Mouse (Mus musculus): ENCODE data around the gene 1520401A03Rik. TPM values are rescaled to one million over a fixed set of nuclear protein-coding genes. Genes with fewer than 3 reads are reported as not detected.
A peak's percentile ranks its signal among the peaks of the same experiment; 100 is the strongest.

The 1520401A03Rik gene
- polyA plus RNA-seq, 1 experiment from 2014 or later, result 0.25 TPM

DNA sequence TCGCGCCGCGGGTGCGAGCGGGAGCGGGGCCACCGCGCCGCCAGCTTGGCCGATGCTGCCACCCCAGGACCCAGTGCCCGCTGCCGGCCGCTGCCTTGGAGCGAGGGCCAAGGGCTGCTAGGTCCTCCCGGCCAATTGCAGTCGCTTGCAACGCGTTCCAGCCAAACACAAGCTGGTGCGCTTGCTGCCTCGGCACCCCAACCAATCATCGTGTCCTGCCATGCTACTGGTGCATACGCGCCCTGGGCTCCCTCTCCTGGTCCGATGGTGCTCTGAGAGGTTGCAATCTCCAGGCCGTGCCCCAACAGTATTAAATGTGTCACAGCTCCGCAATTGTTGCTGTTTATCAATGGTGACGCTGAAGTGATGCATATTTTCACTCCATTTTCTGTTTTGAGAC is 22.5 kb downstream of the 1520401A03Rik start:
- Histone ChIP-seq H3K4me3 (ENCODE audit: low read depth, low read length) (peak overlapping the region; percentile 67), H3K9ac (ENCODE audit: low read length) (peak overlapping the region; percentile 57), H3K4me1 (ENCODE audit: control insufficient read depth, insufficient read depth, low read length) (no peaks in the 10 kb centered on the region), H3K27ac (ENCODE audit: low read depth, low read length) (no peak overlapping the region), H3K36me3 (ENCODE audit: control insufficient read depth, insufficient read depth, low read length) (no peaks in the 10 kb centered on the region), H3K27me3 (ENCODE audit: control insufficient read depth, insufficient read depth, low read length) (peaks cover 22% of the 10 kb centered on the region), H3K9me3 (ENCODE audit: control insufficient read depth, low read length) (no peaks in the 10 kb centered on the region), H3K4me2 (ENCODE audit: low read depth) (peak overlapping the region; percentile 99)
- peak; percentile 89 for DNase-seq (ENCODE audit: low spot score)
- WGBS, result under 1% methylated on average over 28 of the region's 28 CpGs
- peak; percentile 97 for ATAC-seq (ENCODE audit: insufficient read depth, low FRiP score, low TSS enrichment)

DNA sequence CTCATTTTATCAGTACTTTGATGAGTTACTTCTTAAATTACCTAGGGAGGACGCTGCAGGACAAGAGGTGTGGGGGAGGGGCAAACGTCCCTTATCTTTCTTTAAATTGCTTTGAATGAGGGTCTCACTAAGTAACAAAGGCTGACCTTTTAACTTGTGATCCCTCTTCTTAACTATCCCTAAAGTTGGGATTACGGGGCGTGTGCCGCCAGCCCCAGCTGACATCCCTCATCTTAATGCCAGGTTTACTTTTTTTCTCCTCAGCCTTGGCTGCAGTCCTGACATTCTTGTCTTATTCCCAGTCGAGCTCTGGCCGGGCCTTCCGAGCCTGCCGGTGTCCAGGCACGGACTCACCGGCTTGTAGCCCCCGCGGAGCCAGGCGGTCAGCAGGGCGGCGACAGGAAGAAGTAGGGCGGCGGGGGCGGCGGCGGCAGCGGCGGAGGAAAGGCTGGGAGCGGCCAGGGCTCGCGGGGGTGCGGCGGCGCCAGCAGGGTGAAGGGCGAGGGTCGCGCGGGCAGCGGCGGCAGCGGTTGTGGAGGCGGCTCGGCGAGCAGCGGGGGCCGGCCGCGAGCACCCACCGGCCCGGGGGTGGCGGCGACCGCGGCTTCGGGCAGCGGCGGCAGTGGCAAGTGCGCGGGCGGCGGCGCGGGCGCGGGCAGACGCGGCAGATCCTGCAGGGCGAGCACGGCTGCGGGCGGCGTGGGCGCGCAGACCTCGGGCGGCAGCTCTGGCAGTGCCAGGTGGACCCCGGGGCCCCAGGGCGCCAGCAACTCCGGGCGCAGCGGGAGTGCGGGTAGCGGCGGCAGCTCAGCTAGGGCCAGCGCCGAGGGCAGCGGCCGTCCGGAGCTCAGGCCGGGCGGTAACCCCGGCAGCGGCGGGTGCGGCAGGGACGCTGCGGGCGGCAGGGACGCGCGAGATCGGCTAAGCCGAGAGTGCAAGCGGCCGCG is 23.2 kb downstream of the 1520401A03Rik start:
- peak; percentile 49 for ATAC-seq (ENCODE audit: insufficient read depth, low FRiP score, low TSS enrichment)
- under 1% methylated on average over 61 of the region's 101 CpGs for WGBS
- DNase-seq (ENCODE audit: low spot score), result peak; percentile 21
- H3K9me3 ChIP-seq (ENCODE audit: control insufficient read depth, low read length), result no peaks in the 10 kb centered on the region
- peak overlapping the region; percentile 67 for H3K4me3 ChIP-seq (ENCODE audit: low read depth, low read length)
- peaks cover 22% of the 10 kb centered on the region for H3K27me3 ChIP-seq (ENCODE audit: control insufficient read depth, insufficient read depth, low read length)
- peak overlapping the region; percentile 57 for H3K9ac ChIP-seq (ENCODE audit: low read length)
- H3K27ac ChIP-seq (ENCODE audit: low read depth, low read length), result no peak overlapping the region
- no peaks in the 10 kb centered on the region for H3K36me3 ChIP-seq (ENCODE audit: control insufficient read depth, insufficient read depth, low read length)
- no peaks in the 10 kb centered on the region for H3K4me1 ChIP-seq (ENCODE audit: control insufficient read depth, insufficient read depth, low read length)
- peak overlapping the region; percentile 99 for H3K4me2 ChIP-seq (ENCODE audit: low read depth)

DNA sequence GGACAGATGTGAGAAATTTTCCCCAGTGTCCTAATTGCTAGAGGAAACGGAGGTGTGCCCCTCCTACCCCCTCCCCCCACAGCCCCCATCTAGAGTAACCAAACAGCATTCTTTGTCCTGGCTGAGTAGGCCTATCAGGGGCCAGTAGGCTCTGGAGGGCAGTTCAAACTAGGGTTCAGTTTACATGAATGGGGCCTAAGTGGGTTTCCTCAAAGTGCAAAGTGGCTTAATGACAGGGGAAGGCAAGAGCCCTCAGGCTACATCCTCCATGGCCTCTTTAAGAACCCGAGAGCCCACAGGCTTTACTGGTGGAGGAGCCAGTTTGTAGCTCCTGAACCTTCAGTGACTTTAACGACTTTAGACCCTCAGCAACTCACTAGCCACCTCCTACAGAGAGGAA is 26.8 kb downstream of the 1520401A03Rik start:
- WGBS, result 8% methylated on average over 3 of the region's 3 CpGs
- Histone ChIP-seq H3K4me3 (ENCODE audit: low read depth, low read length) (no peak overlapping the region), H3K9me3 (ENCODE audit: control insufficient read depth, low read length) (no peaks in the 10 kb centered on the region), H3K4me2 (ENCODE audit: low read depth) (no peak overlapping the region), H3K36me3 (ENCODE audit: control insufficient read depth, insufficient read depth, low read length) (no peaks in the 10 kb centered on the region), H3K27ac (ENCODE audit: low read depth, low read length) (no peak overlapping the region), H3K4me1 (ENCODE audit: control insufficient read depth, insufficient read depth, low read length) (no peaks in the 10 kb centered on the region), H3K27me3 (ENCODE audit: control insufficient read depth, insufficient read depth, low read length) (peaks cover 20% of the 10 kb centered on the region), H3K9ac (ENCODE audit: low read length) (no peak overlapping the region)
- DNase-seq (ENCODE audit: low spot score) (no peak), ATAC-seq (ENCODE audit: insufficient read depth, low FRiP score, low TSS enrichment) (no peak)

DNA sequence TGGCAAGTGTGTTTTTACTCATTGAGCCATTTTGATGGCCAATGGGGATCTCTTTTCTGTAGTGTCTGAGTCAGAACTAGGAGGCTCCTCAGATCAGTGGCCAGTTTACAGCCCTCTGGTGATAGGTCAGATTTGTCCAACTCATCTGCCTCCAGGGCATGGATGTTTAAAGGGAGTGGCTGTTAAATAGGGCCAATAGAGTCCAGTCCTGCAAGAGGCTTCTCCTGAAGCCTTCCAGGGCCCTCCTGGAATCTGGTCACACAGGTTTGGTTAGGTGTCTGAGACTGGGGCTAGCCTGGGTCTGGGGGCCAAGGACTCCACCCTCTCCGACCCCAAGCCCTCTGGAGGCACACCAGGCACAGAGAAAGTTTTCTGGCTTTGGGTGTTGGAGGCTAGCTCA is 28.1 kb downstream of the 1520401A03Rik start:
- no peaks in the 10 kb centered on the region for H3K9me3 ChIP-seq (ENCODE audit: control insufficient read depth, low read length)
- no peaks in the 10 kb centered on the region for H3K36me3 ChIP-seq (ENCODE audit: control insufficient read depth, insufficient read depth, low read length)
- H3K4me3 ChIP-seq (ENCODE audit: low read depth, low read length), result no peak overlapping the region
- H3K27ac ChIP-seq (ENCODE audit: low read depth, low read length), result no peak overlapping the region
- no peak for ATAC-seq (ENCODE audit: insufficient read depth, low FRiP score, low TSS enrichment)
- H3K4me1 ChIP-seq (ENCODE audit: control insufficient read depth, insufficient read depth, low read length), result no peaks in the 10 kb centered on the region
- H3K27me3 ChIP-seq (ENCODE audit: control insufficient read depth, insufficient read depth, low read length), result peaks cover 13% of the 10 kb centered on the region
- 76% methylated on average over 1 of the region's 1 CpGs for whole genome bisulfite sequencing
- no peak overlapping the region for H3K9ac ChIP-seq (ENCODE audit: low read length)
- H3K4me2 ChIP-seq (ENCODE audit: low read depth), result no peak overlapping the region
- no peak for DNase-seq (ENCODE audit: low spot score)

DNA sequence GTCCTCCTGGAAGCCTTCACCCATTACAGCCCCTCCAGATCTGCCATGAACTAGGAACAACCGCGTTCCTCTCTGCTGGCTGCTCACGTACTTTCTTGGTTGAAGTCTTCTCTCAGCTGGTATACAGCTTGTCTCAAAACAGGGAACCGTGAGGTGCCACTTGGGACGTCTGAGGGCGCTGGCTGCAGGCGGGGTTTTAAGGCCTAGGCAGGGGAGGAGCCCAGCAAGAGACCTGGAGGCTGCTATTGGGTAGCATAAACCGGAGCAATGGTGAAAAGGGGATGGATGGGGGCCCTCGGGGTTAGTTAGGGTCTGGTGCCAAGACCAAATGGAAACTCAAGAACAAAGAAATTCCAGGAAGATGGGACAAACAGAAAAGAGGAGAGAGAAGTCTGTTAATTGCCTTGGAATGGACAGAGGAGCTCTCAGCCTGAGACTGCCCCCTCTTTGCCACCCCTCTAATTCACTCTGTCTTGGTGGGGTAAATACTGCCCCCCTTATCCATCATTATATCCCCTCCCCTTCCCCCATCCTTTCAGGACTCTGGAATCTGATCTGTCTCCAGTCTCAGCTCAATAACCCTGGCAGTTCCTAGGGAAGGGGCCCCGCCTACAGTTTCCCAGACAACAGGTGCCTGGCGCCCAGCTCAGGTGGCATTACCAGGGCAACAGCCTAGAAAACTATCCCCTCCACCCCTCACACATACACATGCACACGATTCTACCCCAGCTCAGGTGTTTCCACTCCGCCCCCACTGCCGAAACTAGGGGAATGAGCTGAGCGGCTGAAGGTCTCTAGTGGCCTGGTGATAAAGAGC is 38.5 kb downstream of the 1520401A03Rik start, which contains the start of gene Cldn9:
TSS of gene Cldn9 (minus strand) at position 171 of the 817 bp plus-strand sequence.
- WGBS, result 11% methylated on average over 15 of the region's 15 CpGs
- Histone ChIP-seq H3K4me2 (ENCODE audit: low read depth) (no peak within 1 kb of the TSS), H3K4me1 (ENCODE audit: control insufficient read depth, insufficient read depth, low read length) (peaks cover 2% of the 10 kb centered on the region; the same call in 1 of the 2 replicates), H3K27me3 (ENCODE audit: control insufficient read depth, insufficient read depth, low read length) (peaks cover 42% of the 10 kb centered on the region), H3K4me3 (ENCODE audit: low read depth, low read length) (no peak within 1 kb of the TSS), H3K36me3 (ENCODE audit: control insufficient read depth, insufficient read depth, low read length) (no peaks in the 10 kb centered on the region), H3K9me3 (ENCODE audit: control insufficient read depth, low read length) (no peaks in the 10 kb centered on the region), H3K27ac (ENCODE audit: low read depth, low read length) (no peak within 1 kb of the TSS), H3K9ac (ENCODE audit: low read length) (no peak within 1 kb of the TSS)
- DNase-seq (ENCODE audit: low spot score) (peak; percentile 12), ATAC-seq (ENCODE audit: insufficient read depth, low FRiP score, low TSS enrichment) (no peak; the same call in 1 of the 2 replicates)

DNA sequence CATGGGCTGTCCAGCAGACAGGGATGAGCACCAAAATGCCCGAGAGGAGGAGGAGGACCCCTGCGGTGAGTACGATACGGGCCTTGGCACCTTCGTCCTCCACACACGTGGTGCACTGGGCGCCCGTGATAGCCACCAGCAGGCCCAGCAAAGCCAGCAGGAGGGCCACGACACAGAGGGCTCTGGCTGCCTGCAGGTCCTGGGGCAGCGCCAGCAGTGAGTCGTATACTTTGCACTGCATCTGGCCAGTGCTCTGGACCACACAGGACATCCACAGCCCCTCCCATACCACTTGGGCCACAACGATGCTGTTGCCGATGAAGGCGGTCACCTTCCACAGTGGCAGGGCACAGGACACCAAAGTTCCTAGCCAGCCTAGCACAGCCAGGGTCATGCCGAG is 39.4 kb downstream of the 1520401A03Rik start:
- Histone ChIP-seq H3K4me2 (ENCODE audit: low read depth) (no peak overlapping the region), H3K4me3 (ENCODE audit: low read depth, low read length) (no peak overlapping the region), H3K9me3 (ENCODE audit: control insufficient read depth, low read length) (no peaks in the 10 kb centered on the region), H3K9ac (ENCODE audit: low read length) (no peak overlapping the region), H3K27me3 (ENCODE audit: control insufficient read depth, insufficient read depth, low read length) (peaks cover 50% of the 10 kb centered on the region), H3K27ac (ENCODE audit: low read depth, low read length) (no peak overlapping the region), H3K4me1 (ENCODE audit: control insufficient read depth, insufficient read depth, low read length) (peaks cover 2% of the 10 kb centered on the region; the same call in 1 of the 2 replicates), H3K36me3 (ENCODE audit: control insufficient read depth, insufficient read depth, low read length) (no peaks in the 10 kb centered on the region)
- whole genome bisulfite sequencing, result 16% methylated on average over 15 of the region's 15 CpGs
- DNase-seq (ENCODE audit: low spot score) (no peak), ATAC-seq (ENCODE audit: insufficient read depth, low FRiP score, low TSS enrichment) (no peak)

DNA sequence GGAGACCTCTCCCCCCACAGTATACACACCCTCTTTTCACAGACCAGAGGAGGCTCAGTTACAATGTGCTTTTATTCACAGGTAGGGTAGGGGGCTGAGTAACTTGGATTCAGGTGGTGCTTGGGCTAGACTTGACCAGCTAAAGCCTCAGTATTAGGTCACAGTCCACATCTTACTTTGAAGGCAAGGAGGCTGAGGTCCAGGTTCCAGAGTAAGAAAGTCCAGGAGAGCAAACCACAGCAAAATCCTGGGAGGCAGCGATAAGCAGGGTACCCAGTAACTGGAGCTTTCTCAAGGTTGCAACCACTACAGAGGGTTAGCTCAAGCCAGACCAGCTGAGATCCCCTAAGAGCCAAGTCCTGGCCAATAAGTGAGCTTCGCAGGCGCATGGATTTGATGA is 40.1 kb downstream of the 1520401A03Rik start:
- H3K4me1 ChIP-seq (ENCODE audit: control insufficient read depth, insufficient read depth, low read length), result peaks cover 2% of the 10 kb centered on the region; the same call in 1 of the 2 replicates
- H3K4me2 ChIP-seq (ENCODE audit: low read depth), result no peak overlapping the region
- H3K4me3 ChIP-seq (ENCODE audit: low read depth, low read length), result no peak overlapping the region
- WGBS, result 58% methylated on average over 3 of the region's 3 CpGs
- H3K9ac ChIP-seq (ENCODE audit: low read length), result no peak overlapping the region
- no peak overlapping the region for H3K27ac ChIP-seq (ENCODE audit: low read depth, low read length)
- DNase-seq (ENCODE audit: low spot score) (peak; percentile 8), ATAC-seq (ENCODE audit: insufficient read depth, low FRiP score, low TSS enrichment) (no peak)
- H3K36me3 ChIP-seq (ENCODE audit: control insufficient read depth, insufficient read depth, low read length), result no peaks in the 10 kb centered on the region
- H3K27me3 ChIP-seq (ENCODE audit: control insufficient read depth, insufficient read depth, low read length), result peaks cover 54% of the 10 kb centered on the region
- H3K9me3 ChIP-seq (ENCODE audit: control insufficient read depth, low read length), result no peaks in the 10 kb centered on the region

DNA sequence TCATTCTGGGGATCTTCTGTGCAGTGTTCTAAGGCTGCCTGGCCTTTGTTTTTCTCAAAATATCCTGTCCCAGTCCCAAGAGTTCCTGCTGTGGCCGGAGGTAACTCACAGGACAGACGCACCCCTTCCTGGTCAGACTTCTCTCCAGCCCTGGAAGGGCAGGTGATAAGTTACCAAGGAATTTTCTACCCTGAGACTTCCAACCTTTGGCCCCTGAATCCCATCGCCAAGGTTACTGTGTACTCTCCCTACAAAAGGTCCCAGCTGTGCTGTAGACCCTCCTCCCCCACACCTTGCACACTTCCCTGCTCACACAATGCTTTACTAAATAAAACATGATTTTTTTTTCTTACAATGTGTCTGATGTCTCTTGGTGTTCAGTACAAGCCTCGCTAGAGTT is 40.5 kb downstream of the 1520401A03Rik start:
- WGBS, result 59% methylated on average over 4 of the region's 4 CpGs
- H3K36me3 ChIP-seq (ENCODE audit: control insufficient read depth, insufficient read depth, low read length), result no peaks in the 10 kb centered on the region
- no peak overlapping the region for H3K4me2 ChIP-seq (ENCODE audit: low read depth)
- H3K4me1 ChIP-seq (ENCODE audit: control insufficient read depth, insufficient read depth, low read length), result peaks cover 2% of the 10 kb centered on the region; the same call in 1 of the 2 replicates
- H3K27me3 ChIP-seq (ENCODE audit: control insufficient read depth, insufficient read depth, low read length), result peaks cover 54% of the 10 kb centered on the region
- no peaks in the 10 kb centered on the region for H3K9me3 ChIP-seq (ENCODE audit: control insufficient read depth, low read length)
- ATAC-seq (ENCODE audit: insufficient read depth, low FRiP score, low TSS enrichment) (no peak), DNase-seq (ENCODE audit: low spot score) (no peak)
- H3K9ac ChIP-seq (ENCODE audit: low read length), result no peak overlapping the region
- H3K4me3 ChIP-seq (ENCODE audit: low read depth, low read length), result no peak overlapping the region
- no peak overlapping the region for H3K27ac ChIP-seq (ENCODE audit: low read depth, low read length)
